Mouse (Mus musculus) stomach, postnatal 0 days (tissue): ENCODE results near the gene Ccdc153.

Source experiments
- CTCF ChIP-seq: IDR thresholded peaks from 2 replicates; pipeline ENCODE4 v1.5.1; 2016; ENCODE audit warnings: antibody characterized with exemption, low read depth, mild to moderate bottlenecking, moderate library complexity
- EP300 ChIP-seq: optimal IDR thresholded peaks from 2 replicates; pipeline ENCODE3; 2016; ENCODE audit warnings: antibody characterized with exemption

DNA sequence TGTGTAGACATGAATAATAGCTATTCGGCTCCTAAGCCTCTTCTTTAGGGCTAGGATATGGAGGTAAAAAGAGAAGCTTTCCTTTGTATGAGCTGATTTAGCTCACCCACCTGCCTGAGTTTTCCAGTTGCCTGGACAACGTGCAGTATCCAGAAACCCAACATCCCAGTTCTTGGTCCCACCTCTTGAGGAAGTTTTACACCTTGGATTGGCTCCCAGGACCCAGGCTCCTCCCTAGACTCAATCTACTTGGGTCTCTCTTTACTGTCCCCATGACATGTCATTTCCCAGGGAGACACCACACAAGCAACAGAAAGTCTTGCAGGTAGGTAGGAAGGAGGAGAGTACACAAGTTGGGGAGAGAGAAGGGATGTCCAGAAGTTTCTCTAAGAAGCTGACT, at the start of gene Ccdc153:
- TF ChIP-seq CTCF (no peak), EP300 (no peak)
